Mouse (Mus musculus) frontal cortex, adult 2 months (tissue): ENCODE measurements around the gene 1110008L16Rik. TPM values are rescaled to one million over a fixed set of nuclear protein-coding genes. Genes with fewer than 3 reads are reported as not detected.

Experiments
- polyA plus RNA-seq: library from polyadenylated mRNA; depleted of rRNA; stranded (reverse); fragments of >200 nt; gene quantifications from 2 replicates; pipeline ENCODE4 v1.2.3, GENCODE M21; 2012; rRNA removed

Gene 1110008L16Rik
- polyA plus RNA-seq, 1 experiment = 6.5 TPM

Other genes with a start within 250 kb of the 1110008L16Rik start
- 22.5 and 23.9 TPM in 2 replicates for gene 2700097O09Rik, start 219.5 kb upstream of the 1110008L16Rik start, polyA plus RNA-seq
- 68.2 and 87.6 TPM in 2 replicates for gene Srp54a, start 219.3 kb upstream of the 1110008L16Rik start, polyA plus RNA-seq
- 23.7 and 24.9 TPM in 2 replicates for gene Fam177a, start 175.1 kb upstream of the 1110008L16Rik start, polyA plus RNA-seq
- 30.1 and 32.0 TPM in 2 replicates for gene Srp54b, start 144.5 kb upstream of the 1110008L16Rik start, polyA plus RNA-seq
- gene 1700047I17Rik2, start 100.0 kb upstream of the 1110008L16Rik start, polyA plus RNA-seq = not detected in 2 replicates
- 67.5 and 69.3 TPM in 2 replicates for gene Srp54c, start 69.4 kb upstream of the 1110008L16Rik start, polyA plus RNA-seq
- gene Ppp2r3c, start 3.4 kb downstream of the 1110008L16Rik start, polyA plus RNA-seq = 10.2 and 11.9 TPM in 2 replicates
- 130 and 133 TPM in 2 replicates for gene Psma6, start 84.6 kb downstream of the 1110008L16Rik start, polyA plus RNA-seq
- 36.4 and 41.8 TPM in 2 replicates for gene Nfkbia, start 193.1 kb downstream of the 1110008L16Rik start, polyA plus RNA-seq